Mouse (Mus musculus) frontal cortex, postnatal 36 days (tissue): ENCODE data around the gene Anxa5.

ENCODE experiments used
- DNase-seq, 2 experiments: peaks; one replicate each; pipeline ENCODE4 v3.0.0; 2022; ENCODE audit warnings: low spot score in 2 of 2

The Anxa5 gene

GRCm38 (mm10) chr3:36488899-36489589, 13.3 kb upstream of the Anxa5 start:
- no peak for DNase-seq

- no peak for DNase-seq
Observed at GRCm38 (mm10) chr3:36488367-36488766, 12.7 kb upstream of the Anxa5 start.

DNA sequence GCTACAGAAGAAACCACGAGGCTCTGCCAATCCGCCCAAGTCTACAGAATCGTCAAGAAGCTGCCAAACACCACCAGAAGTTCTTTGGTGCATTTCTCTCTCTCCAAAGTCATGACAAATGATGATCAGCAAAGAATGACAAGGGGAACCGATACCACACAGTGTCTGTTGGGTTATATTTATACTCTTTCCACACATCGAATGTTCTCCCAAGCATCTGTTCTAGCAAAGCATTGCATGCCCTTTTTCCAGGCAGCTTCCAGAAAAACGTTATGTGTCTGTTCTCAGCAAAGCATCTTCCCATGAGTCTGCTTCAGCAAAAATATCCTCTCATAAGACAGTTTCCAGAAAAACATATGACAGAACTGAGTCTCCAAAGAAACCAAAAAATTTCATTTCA, 11.2 kb upstream of the Anxa5 start:
- DNase-seq, result no peak

GRCm38 (mm10) chr3:36486176-36486575, 10.5 kb upstream of the Anxa5 start:
- DNase-seq, result no peak

- DNase-seq, result peak in 1 of 2 experiments; percentile 46
Observed at GRCm38 (mm10) chr3:36484292-36484691, 8.6 kb upstream of the Anxa5 start.

DNA sequence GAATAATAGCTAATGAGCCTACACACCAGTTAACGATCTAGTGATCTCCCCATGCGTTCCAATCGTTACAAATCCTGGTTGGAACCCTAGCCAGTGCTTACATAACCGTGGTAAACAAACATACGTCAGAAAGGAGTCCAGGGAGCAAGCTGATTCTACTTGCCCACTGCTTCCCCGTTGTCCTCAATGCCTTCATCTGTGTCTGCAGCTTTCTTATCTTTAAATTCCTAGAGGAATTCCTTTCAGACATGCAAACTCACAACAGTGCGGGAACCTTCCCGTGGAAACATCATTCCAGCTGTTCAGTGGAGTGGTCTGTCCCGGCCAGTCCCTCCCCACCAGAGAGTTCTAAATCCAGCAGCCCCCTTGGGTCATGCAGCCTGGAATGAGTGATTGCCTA, 7.2 kb upstream of the Anxa5 start:
- no peak for DNase-seq

DNA sequence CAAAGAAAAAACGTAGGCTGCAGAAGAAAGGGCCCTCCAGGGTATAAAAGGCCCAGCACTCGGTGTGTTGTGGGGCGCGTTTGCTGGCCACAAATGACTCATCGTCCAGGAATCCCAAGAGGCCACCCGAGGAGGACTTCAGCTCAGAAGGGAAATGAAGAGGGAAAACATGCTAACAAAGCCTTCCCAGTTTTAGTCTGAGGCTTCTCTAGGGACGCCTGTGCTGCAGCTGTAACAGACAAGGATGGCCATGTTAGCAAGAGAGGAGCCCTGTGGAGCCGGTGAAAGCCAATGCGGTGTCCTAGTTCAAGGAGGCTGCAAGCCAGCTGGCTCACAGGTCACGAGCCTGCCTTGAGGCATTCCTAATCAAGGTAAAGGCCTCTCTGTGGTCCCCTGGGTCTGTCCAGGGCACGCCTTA, 6.1 kb upstream of the Anxa5 start:
- no peak for DNase-seq

DNA sequence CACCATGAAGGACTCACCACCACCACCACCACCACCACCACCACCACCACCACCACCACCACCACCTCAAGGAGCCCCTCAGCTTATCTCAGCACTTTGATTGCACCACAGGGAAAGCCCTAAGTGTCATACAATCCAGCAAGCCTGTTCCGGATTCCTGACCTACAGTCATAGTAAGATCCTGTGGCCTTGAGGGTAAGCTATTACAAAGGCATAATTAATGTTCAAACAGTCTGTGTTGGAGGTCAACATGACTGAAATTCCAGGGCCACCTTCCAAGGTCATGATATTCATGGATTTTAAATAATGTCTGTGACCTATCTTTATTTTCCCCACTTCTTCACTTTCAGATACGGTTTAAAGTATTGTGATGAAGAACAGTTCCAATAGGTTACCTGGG, 4.8 kb upstream of the Anxa5 start:
- no peak for DNase-seq

- DNase-seq, result peak; percentile 55 to 59
Observed at GRCm38 (mm10) chr3:36478776-36479175, 3.1 kb upstream of the Anxa5 start.

DNA sequence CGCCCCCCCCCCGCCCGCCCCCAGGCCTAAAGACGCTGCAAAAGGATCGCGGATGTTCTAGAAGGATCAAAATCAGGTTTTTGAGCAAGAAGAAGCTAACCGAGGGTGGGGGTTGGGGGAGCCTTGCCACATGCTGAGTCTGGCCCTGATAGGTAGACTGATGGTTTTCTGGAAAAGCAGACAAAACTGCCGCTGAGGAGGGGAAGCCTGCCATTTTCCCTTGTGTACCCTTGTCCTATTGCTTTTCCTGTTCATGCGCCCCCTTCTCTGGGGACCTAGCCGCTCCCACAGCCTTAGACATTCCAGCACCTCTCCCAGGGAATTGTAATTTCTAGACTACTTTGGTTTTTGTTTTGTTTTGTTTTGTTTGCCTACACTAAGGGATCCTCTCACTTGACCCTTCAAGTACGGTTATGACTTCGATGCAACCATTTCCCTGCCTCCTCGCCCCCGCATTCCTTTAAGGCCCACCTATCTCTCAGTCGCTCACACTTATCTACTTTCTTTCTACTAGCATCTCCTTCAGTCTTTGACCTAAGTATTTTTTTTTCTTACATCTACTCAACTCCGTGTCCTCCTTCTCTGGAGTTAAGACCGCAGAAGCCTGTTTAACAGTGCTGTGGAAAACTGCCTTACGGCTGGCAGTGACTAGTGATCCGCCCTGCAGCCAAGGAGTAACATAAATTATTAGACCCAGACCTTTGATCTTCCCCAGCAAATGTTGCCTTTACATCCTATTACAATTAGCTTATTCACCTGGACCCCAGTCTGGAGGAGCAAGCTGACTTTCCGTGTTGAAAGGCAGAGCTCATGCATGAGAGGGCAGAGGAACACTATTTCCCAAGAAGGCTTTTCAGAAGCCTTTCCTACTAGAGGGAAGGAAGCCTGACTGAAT, 814 bp upstream of the Anxa5 start:
- no peak for DNase-seq

DNA sequence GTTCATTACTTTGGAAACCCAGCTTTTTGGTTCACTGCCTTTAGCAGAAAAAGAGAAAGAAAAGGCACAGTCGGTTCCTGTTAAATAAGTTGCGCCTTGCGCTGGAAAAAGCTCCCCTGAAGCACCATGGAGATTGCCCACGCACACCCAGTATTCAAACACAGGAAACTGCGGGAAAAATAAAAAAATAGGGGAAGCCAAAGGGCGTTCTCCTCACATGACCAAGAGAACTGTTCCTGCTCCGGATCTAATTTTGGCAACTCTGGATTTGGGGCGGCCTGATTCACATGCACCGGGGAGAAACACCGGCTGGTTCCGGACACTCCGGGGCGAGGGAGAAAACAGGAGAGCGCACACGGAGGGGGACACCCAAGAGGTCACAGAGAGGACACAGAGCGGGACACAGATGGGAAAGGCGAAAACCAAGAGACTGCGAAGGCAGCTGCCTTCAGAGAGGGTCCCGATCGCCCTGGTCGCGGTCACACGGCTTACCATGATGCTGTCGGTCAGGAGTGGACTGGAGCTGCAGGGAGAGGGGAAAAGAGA, 683 bp downstream of the Anxa5 start:
- DNase-seq, result peak; percentile 63 to 64

DNA sequence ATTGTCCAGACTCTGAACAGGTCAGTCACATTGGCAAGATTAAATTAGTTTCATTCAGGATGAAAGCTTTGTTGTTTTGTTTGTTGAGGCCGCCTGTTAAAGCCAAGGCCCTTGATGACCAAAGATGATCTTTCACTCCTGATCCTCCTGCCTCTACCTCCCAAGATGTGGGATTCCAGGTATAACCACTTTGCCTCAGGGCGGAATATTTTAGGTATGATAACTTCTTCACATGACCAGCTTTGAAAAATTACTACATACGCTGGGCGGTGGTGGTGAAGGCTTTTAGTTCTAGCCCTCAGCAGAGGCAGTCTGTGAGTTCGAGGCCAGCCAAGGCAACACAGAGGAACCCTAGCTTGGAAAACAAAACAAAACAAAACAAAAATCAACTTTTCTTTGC, 1.3 kb downstream of the Anxa5 start:
- DNase-seq, result no peak

DNA sequence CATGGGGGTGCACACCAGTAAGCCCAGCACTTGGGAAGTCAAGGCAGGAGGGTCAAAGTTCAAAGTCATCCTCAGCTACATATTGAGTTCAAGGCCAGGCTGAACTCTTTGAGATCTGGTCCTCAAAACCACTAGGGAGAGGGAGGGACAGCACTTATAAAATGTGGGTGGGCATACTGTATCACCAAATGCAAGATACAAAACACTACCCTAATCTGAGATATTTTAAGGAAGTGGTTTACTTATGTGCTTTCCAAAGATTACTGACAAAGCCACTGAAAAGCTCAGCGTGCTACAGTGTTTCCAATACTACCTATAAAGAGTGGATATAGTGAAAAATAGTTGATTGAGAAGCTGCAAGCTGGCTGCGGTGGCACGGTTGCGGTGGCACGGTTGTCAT, 2.5 kb downstream of the Anxa5 start:
- no peak for DNase-seq

GRCm38 (mm10) chr3:36471856-36472255, 3.8 kb downstream of the Anxa5 start:
- no peak for DNase-seq

DNA sequence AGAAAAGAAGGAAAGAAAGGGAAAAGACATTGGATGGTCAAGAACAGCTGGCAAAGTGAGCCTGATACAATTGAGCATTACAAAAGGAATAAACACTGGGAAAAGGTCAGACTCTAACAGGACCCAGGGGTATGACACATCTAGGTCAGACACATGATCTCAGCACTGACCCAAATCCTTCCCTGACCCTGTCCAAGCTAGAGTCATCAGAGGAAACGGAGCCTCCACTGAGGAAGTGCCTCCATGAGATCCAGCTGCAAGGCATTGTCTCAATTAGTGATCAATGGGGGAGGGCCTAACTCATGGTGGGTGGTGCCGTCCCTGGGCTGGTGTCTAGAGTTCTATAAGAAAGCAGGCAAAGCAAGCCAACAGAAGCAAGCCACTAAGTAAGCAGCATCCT, 6.8 kb downstream of the Anxa5 start:
- DNase-seq, result no peak

DNA sequence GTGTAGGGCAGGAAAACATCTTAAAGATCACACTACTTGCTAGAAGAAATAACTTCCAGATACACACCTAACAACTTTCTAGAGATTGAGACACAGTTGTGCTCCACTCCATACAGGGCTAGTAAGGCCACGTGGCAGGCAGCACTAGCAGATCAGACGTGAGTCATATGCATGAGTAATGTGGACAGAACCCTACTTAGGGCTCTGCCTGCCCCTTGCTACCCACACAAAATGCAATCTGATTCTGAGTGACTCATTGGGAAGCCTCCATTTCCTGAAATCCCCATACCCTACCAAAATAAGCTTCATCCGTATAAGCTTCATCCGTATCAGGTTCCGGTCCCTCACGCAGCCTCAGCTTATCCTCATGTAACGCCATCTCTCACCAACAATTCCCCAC, 8.1 kb downstream of the Anxa5 start:
- peak in 1 of 2 experiments; percentile 29 for DNase-seq

DNA sequence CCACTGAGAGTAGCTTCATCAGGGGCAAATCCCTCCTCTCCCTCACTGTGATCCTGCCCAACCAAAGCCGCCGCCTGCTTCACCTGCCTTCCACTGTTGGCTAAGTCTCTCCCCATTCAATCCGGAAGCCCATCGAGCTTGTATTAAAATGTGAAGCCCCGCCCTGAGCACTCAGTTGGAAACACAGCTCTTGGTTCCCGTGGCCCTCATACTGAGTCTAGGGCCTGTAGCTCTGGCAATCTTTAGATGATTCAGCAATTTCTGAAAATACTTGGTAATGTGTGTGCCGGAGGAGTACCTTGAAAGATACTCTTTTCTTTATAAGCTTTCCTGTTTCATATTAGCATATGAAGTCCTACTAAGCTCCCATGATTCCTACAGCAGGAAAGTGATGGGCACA, 10.2 kb downstream of the Anxa5 start:
- no peak for DNase-seq

DNA sequence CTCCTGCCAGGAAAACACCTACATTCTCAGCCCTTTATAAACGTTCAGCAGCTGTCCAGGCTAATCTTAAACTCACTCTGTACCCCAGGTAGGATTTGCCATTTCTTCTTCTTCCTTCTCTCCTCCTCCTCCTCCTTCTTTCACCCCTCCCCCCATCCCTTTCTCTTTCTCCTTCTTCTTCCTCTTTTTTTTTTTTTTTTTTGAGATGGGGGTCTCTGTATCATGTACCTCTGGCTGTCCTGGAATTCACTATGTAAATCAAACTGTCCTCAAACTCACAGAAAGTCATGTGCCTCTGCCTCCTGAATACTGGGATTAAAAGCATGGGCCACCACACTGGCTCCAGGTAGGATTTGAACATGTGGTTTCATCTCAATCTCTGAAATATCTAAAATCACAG, 13.3 kb downstream of the Anxa5 start:
- DNase-seq, result no peak

- no peak for DNase-seq
Observed at GRCm38 (mm10) chr3:36461819-36462218, 13.9 kb downstream of the Anxa5 start.

DNA sequence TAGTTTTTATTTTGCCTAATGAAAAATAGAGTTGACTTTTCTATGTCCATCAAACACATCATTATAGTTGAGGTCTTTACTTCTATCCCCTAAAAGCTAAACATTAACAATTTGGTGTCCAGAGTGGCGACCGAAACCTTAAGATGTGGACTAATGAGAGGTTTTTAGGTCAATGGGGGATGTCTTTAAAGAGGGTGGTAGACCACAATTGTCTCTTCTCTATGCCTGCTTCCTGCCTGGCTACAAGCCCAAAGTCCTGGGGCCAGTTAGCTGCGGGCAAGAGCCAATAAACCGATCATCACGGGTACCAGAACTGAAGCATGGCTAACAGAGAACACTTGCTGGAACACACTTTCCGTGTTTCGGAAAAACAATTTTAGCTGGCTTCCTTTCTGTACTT, 15.0 kb downstream of the Anxa5 start:
- no peak for DNase-seq

DNA sequence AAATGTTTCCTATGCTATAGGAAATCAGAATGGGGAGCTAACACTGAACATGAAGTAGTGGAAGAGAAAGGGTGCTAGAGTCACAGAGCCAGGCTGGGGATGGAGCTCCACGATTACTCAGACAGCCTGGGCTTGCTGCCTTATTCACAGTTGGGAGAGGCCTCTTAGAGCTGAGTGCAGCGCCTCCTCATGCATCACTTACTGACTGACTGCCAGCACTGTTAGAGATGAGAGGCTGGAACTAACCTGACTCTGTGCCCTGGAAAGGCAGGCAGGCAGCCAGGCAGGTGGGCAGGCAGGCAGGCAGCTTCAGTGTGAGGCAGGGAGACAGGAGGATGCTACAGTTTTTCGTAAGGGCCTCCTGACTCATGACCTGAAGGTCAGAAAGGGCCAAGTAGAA, 20.1 kb downstream of the Anxa5 start:
- peak in 1 of 2 experiments; percentile 45 for DNase-seq

DNA sequence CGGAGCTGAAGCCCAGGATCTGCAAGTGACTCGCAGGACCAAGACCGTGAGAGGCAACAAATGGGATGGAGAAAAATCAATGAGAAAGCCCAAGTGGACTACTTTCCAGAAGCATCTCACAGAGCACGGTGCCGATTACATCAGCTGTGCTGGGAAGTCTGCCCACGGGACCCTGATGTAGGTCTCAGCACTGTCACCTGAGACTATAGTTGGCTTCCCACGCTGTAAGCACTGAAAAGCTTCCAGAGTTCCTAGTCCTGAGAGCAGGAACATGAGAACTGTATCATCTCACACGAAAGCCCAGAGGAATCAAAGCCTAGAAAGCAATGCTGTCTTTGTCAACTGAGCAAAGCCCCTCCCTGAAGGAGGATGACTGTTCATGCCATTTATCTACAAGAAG, 20.6 kb downstream of the Anxa5 start:
- no peak for DNase-seq

- DNase-seq, result no peak
Observed at GRCm38 (mm10) chr3:36452502-36452901, 23.2 kb downstream of the Anxa5 start.
